Mouse (Mus musculus): ENCODE data around the gene Zbtb7a. TPM values are rescaled to one million over a fixed set of nuclear protein-coding genes. Genes with fewer than 3 reads are reported as not detected.

Zbtb7a gene
- polyA plus RNA-seq, 1 experiment = 28.4 TPM

DNA sequence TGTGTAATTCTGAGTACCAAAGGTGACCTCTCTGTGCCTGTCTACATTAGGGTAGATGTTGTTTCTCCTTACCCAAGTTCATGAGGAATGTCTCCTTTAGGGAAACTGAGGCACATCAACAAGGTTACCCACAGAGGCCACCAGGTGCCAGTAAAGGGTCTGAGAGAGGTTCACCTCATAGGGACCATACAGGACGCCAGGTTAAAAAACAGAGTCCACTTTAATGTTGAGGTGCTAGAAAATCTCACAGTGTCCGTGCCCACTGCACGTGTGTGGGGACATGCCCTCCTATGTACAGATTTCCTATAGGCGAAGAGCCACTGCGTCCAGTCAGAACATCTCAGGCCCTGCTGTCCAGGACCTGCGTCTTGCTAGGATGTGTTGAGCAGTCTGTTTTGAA is 64.0 kb downstream of the Zbtb7a start:
- Histone ChIP-seq H3K4me3 (ENCODE audit: insufficient read depth, low read depth, low read length) (no peak overlapping the region), H3K4me1 (ENCODE audit: control insufficient read depth, insufficient read depth, insufficient read length, low read length) (no peaks in the 10 kb centered on the region; the same call in 1 of the 2 replicates), H3K27ac (replicated peaks; ENCODE audit: low read depth, low read length) (no peak overlapping the region)

- Histone ChIP-seq H3K27ac (replicated peaks; ENCODE audit: low read depth, low read length) (no peak overlapping the region), H3K4me3 (ENCODE audit: insufficient read depth, low read depth, low read length) (no peak overlapping the region), H3K4me1 (ENCODE audit: control insufficient read depth, insufficient read depth, insufficient read length, low read length) (no peaks in the 10 kb centered on the region)
These were observed 65.1 kb downstream of the Zbtb7a start for GRCm38 (mm10) chr10:81200141-81200540.

DNA sequence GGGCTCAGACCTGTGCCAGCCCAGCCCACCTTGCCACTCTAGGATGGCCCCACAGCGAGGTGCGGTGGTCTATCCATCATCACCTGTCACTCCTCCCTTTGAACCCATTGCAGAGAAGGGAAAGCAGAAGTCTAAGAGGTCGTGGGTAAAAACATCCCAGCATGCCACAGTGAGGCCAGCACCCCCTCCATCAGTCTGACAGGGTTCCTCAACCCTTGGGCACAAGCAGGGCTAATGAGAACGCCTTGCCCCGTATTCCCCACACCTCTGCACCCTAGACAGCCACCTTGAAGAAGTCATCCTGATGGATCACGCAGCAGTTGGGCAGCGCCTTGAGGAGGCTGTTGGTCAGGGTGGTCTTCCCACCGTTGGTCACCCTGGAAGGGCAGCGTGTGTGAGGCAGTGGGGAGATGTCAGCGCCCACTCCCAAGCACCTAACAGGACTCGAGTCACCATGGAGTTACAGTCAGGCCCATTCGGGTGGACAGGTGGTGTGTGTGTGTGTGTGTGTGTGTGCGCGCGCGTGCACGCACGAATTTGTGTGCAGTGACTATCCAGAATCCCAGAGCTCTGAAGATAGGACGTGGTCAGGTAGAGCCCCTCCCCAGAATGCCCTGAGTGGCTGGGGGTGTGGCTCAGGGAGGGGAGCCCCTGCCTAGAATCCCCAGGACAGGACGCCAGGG is 65.7 kb downstream of the Zbtb7a start:
- no peak overlapping the region for H3K4me3 ChIP-seq (ENCODE audit: insufficient read depth, low read depth, low read length)
- H3K4me1 ChIP-seq (ENCODE audit: control insufficient read depth, insufficient read depth, insufficient read length, low read length) = no peaks in the 10 kb centered on the region
- H3K27ac ChIP-seq (replicated peaks; ENCODE audit: low read depth, low read length) = no peak overlapping the region

GRCm38 (mm10) chr10:81201807-81202758 is 67.1 kb downstream of the Zbtb7a start, which contains the start of gene Nmrk2:
TSS of gene Nmrk2 (minus strand) at chr10:81202051.
- no peaks in the 10 kb centered on the region for H3K4me1 ChIP-seq (ENCODE audit: control insufficient read depth, insufficient read depth, insufficient read length, low read length)
- H3K27ac ChIP-seq (replicated peaks; ENCODE audit: low read depth, low read length) = no peak within 1 kb of the TSS
- no peak within 1 kb of the TSS for H3K4me3 ChIP-seq (ENCODE audit: insufficient read depth, low read depth, low read length)

Other genes with a start within 250 kb of the Zbtb7a start
- gene Timm13, start 234.3 kb upstream of the Zbtb7a start, polyA plus RNA-seq (2012; ENCODE audit: insufficient read depth, insufficient read length, missing spikeins) = 319 and 342 TPM in 2 replicates
- gene Lmnb2, start 217.0 kb upstream of the Zbtb7a start, polyA plus RNA-seq (2012; ENCODE audit: insufficient read depth, insufficient read length, missing spikeins) = 1.9 and 4.9 TPM in 2 replicates
- 7.2 and 10.3 TPM in 2 replicates for gene Gadd45b, start 205.1 kb upstream of the Zbtb7a start, polyA plus RNA-seq (2012; ENCODE audit: insufficient read depth, insufficient read length, missing spikeins)
- 6.4 and 9.0 TPM in 2 replicates for gene Gng7, start 120.3 kb upstream of the Zbtb7a start, polyA plus RNA-seq (2012; ENCODE audit: insufficient read depth, insufficient read length, missing spikeins)
- gene Diras1, start 109.6 kb upstream of the Zbtb7a start, polyA plus RNA-seq (2012; ENCODE audit: insufficient read depth, insufficient read length, missing spikeins) = not detected in 2 replicates
- 7.0 and 12.1 TPM in 2 replicates for gene Slc39a3, start 97.8 kb upstream of the Zbtb7a start, polyA plus RNA-seq (2012; ENCODE audit: insufficient read depth, insufficient read length, missing spikeins)
- gene Sgta, start 75.0 kb upstream of the Zbtb7a start, polyA plus RNA-seq (2012; ENCODE audit: insufficient read depth, insufficient read length, missing spikeins) = 130 and 139 TPM in 2 replicates
- 7.0 and 11.3 TPM in 2 replicates for gene Thop1, start 65.2 kb upstream of the Zbtb7a start, polyA plus RNA-seq (2012; ENCODE audit: insufficient read depth, insufficient read length, missing spikeins)
- not detected in 2 replicates for gene Creb3l3, start 36.3 kb upstream of the Zbtb7a start, polyA plus RNA-seq (2012; ENCODE audit: insufficient read depth, insufficient read length, missing spikeins)
- gene Map2k2, start 29.3 kb upstream of the Zbtb7a start, polyA plus RNA-seq (2012; ENCODE audit: insufficient read depth, insufficient read length, missing spikeins) = 64.4 and 88.3 TPM in 2 replicates
- gene Pias4, start 32.7 kb downstream of the Zbtb7a start, polyA plus RNA-seq (2012; ENCODE audit: insufficient read depth, insufficient read length, missing spikeins) = 10.3 and 13.4 TPM in 2 replicates
- gene Eef2, start 41.4 kb downstream of the Zbtb7a start, polyA plus RNA-seq (2012; ENCODE audit: insufficient read depth, insufficient read length, missing spikeins) = 538 and 581 TPM in 2 replicates
- gene Dapk3, start 47.8 kb downstream of the Zbtb7a start, polyA plus RNA-seq (2012; ENCODE audit: insufficient read depth, insufficient read length, missing spikeins) = 15.7 and 31.7 TPM in 2 replicates
- gene 4930442H23Rik, start 48.6 kb downstream of the Zbtb7a start, polyA plus RNA-seq (2012; ENCODE audit: insufficient read depth, insufficient read length, missing spikeins) = not detected in 2 replicates
- 1.4 TPM in 1 of 2 replicates, not detected in the other for gene Nmrk2, start 66.8 kb downstream of the Zbtb7a start, polyA plus RNA-seq (2012; ENCODE audit: insufficient read depth, insufficient read length, missing spikeins)
- gene Atcay, start 95.6 kb downstream of the Zbtb7a start, polyA plus RNA-seq (2012; ENCODE audit: insufficient read depth, insufficient read length, missing spikeins) = not detected in 2 replicates
- 0.32 and 1.2 TPM in 2 replicates for gene Zfr2, start 97.9 kb downstream of the Zbtb7a start, polyA plus RNA-seq (2012; ENCODE audit: insufficient read depth, insufficient read length, missing spikeins)
- gene Matk, start 117.7 kb downstream of the Zbtb7a start, polyA plus RNA-seq (2012; ENCODE audit: insufficient read depth, insufficient read length, missing spikeins) = not detected in 2 replicates
- 122 and 144 TPM in 2 replicates for gene Mrpl54, start 131.7 kb downstream of the Zbtb7a start, polyA plus RNA-seq (2012; ENCODE audit: insufficient read depth, insufficient read length, missing spikeins)
- gene Apba3, start 131.7 kb downstream of the Zbtb7a start, polyA plus RNA-seq (2012; ENCODE audit: insufficient read depth, insufficient read length, missing spikeins) = 59.5 and 82.7 TPM in 2 replicates
- gene Tjp3, start 156.4 kb downstream of the Zbtb7a start, polyA plus RNA-seq (2012; ENCODE audit: insufficient read depth, insufficient read length, missing spikeins) = 1.6 TPM in 1 of 2 replicates, not detected in the other
- 10.6 and 12.4 TPM in 2 replicates for gene Pip5k1c, start 157.7 kb downstream of the Zbtb7a start, polyA plus RNA-seq (2012; ENCODE audit: insufficient read depth, insufficient read length, missing spikeins)
- gene Cactin, start 185.9 kb downstream of the Zbtb7a start, polyA plus RNA-seq (2012; ENCODE audit: insufficient read depth, insufficient read length, missing spikeins) = 8.4 and 9.6 TPM in 2 replicates
- gene Tbxa2r, start 193.5 kb downstream of the Zbtb7a start, polyA plus RNA-seq (2012; ENCODE audit: insufficient read depth, insufficient read length, missing spikeins) = not detected in 2 replicates
- gene Gipc3, start 208.0 kb downstream of the Zbtb7a start, polyA plus RNA-seq (2012; ENCODE audit: insufficient read depth, insufficient read length, missing spikeins) = 1.0 TPM in 1 of 2 replicates, not detected in the other
- 66.1 and 78.7 TPM in 2 replicates for gene Hmg20b, start 215.3 kb downstream of the Zbtb7a start, polyA plus RNA-seq (2012; ENCODE audit: insufficient read depth, insufficient read length, missing spikeins)
- 8.3 and 11.5 TPM in 2 replicates for gene Mfsd12, start 222.3 kb downstream of the Zbtb7a start, polyA plus RNA-seq (2012; ENCODE audit: insufficient read depth, insufficient read length, missing spikeins)
- gene 4930404N11Rik, start 230.6 kb downstream of the Zbtb7a start, polyA plus RNA-seq (2012; ENCODE audit: insufficient read depth, insufficient read length, missing spikeins) = not detected in 2 replicates
- 9.3 and 10.3 TPM in 2 replicates for gene Fzr1, start 243.3 kb downstream of the Zbtb7a start, polyA plus RNA-seq (2012; ENCODE audit: insufficient read depth, insufficient read length, missing spikeins)
- gene Dohh, start 249.2 kb downstream of the Zbtb7a start, polyA plus RNA-seq (2012; ENCODE audit: insufficient read depth, insufficient read length, missing spikeins) = 25.1 and 35.9 TPM in 2 replicates
- gene Gm48551, start 249.2 kb downstream of the Zbtb7a start, polyA plus RNA-seq (2012; ENCODE audit: insufficient read depth, insufficient read length, missing spikeins) = 2.4 TPM in 1 of 2 replicates, not detected in the other